Mouse (Mus musculus): ENCODE measurements around the gene Noa1. TPM values are rescaled to one million over a fixed set of nuclear protein-coding genes. Genes with fewer than 3 reads are reported as not detected.
A peak's percentile ranks its signal among the peaks of the same experiment; 100 is the strongest.

Noa1 gene
- total and polyA plus RNA-seq, 3 experiments, result 12.2 to 21.3 (median 19.7) TPM

GRCm38 (mm10) chr5:77324936-77325335 is 15.1 kb upstream of the Noa1 start:
- WGBS, result 62% methylated on average over 1 of the region's 1 CpGs
- Histone ChIP-seq H3K79me2 (replicated peaks; ENCODE audit: control insufficient read depth, insufficient read depth, low read length) (no peaks in the 10 kb centered on the region), H3K36me3 (ENCODE audit: control insufficient read depth, insufficient read depth, low read length) (peaks cover 6% of the 10 kb centered on the region), H3K4me3 (no peak overlapping the region), H3K9ac (ENCODE audit: low read depth, low read length) (no peak overlapping the region), H3K27me3 (ENCODE audit: control insufficient read depth, insufficient read depth, low read length) (no peaks in the 10 kb centered on the region), H3K4me1 (ENCODE audit: control insufficient read depth, insufficient read depth, low read length) (no peaks in the 10 kb centered on the region), H3K27ac (no peak overlapping the region)
- intact Hi-C loops (cut with DNase I), result no loop called here
- no peak for TF ChIP-seq EP300 (IDR thresholded peaks at IDR 0.05; ENCODE audit: insufficient read depth, low read depth, low read length)
- no peak for TF ChIP-seq CTCF (IDR thresholded peaks at IDR 0.05)
- no peak for TF ChIP-seq POLR2A (IDR thresholded peaks at IDR 0.05; ENCODE audit: insufficient read depth, low read depth, low read length)
- no peak for DNase-seq

GRCm38 (mm10) chr5:77314986-77315385 is 5.1 kb upstream of the Noa1 start:
- no peaks in the 10 kb centered on the region for H3K4me1 ChIP-seq (ENCODE audit: control insufficient read depth, insufficient read depth, low read length)
- H3K36me3 ChIP-seq (ENCODE audit: control insufficient read depth, insufficient read depth, low read length), result peaks cover 2% of the 10 kb centered on the region
- no peak overlapping the region for H3K9ac ChIP-seq (ENCODE audit: low read depth, low read length)
- no peak overlapping the region for H3K4me3 ChIP-seq
- DNase-seq, result no peak
- no peaks in the 10 kb centered on the region for H3K27me3 ChIP-seq (ENCODE audit: control insufficient read depth, insufficient read depth, low read length)
- H3K79me2 ChIP-seq (replicated peaks; ENCODE audit: control insufficient read depth, insufficient read depth, low read length), result no peaks in the 10 kb centered on the region; the same call in 1 of the 2 replicates
- WGBS, result 93% methylated on average over 6 of the region's 6 CpGs
- intact Hi-C loops (cut with DNase I), result no loop called here
- no peak overlapping the region for H3K27ac ChIP-seq
- TF ChIP-seq POLR2A (IDR thresholded peaks at IDR 0.05; ENCODE audit: insufficient read depth, low read depth, low read length) (no peak), EP300 (IDR thresholded peaks at IDR 0.05; ENCODE audit: insufficient read depth, low read depth, low read length) (no peak), CTCF (IDR thresholded peaks at IDR 0.05) (no peak)

- Histone ChIP-seq H3K4me1 (ENCODE audit: control insufficient read depth, insufficient read depth, low read length) (no peaks in the 10 kb centered on the region), H3K9ac (ENCODE audit: low read depth, low read length) (no peak overlapping the region), H3K27ac (no peak overlapping the region), H3K36me3 (ENCODE audit: control insufficient read depth, insufficient read depth, low read length) (peaks cover 2% of the 10 kb centered on the region), H3K4me3 (no peak overlapping the region), H3K27me3 (ENCODE audit: control insufficient read depth, insufficient read depth, low read length) (no peaks in the 10 kb centered on the region), H3K79me2 (replicated peaks; ENCODE audit: control insufficient read depth, insufficient read depth, low read length) (peaks cover 1% of the 10 kb centered on the region; the same call in 1 of the 2 replicates)
- 99% methylated on average over 4 of the region's 4 CpGs for WGBS
- DNase-seq, result no peak
- intact Hi-C loops (cut with DNase I), result no loop called here
- TF ChIP-seq EP300 (IDR thresholded peaks at IDR 0.05; ENCODE audit: insufficient read depth, low read depth, low read length) (no peak), POLR2A (IDR thresholded peaks at IDR 0.05; ENCODE audit: insufficient read depth, low read depth, low read length) (no peak), CTCF (IDR thresholded peaks at IDR 0.05) (no peak)
Measured at GRCm38 (mm10) chr5:77314206-77314605, 4.3 kb upstream of the Noa1 start.

- Histone ChIP-seq H3K4me1 (ENCODE audit: control insufficient read depth, insufficient read depth, low read length) (peaks cover 8% of the 10 kb centered on the region), H3K27me3 (ENCODE audit: control insufficient read depth, insufficient read depth, low read length) (no peaks in the 10 kb centered on the region), H3K79me2 (replicated peaks; ENCODE audit: control insufficient read depth, insufficient read depth, low read length) (peaks cover 1% of the 10 kb centered on the region; the same call in 1 of the 2 replicates), H3K4me3 (peak overlapping the region; percentile 77), H3K9ac (ENCODE audit: low read depth, low read length) (peak overlapping the region; percentile 51), H3K36me3 (ENCODE audit: control insufficient read depth, insufficient read depth, low read length) (peaks cover 5% of the 10 kb centered on the region), H3K27ac (peak overlapping the region; percentile 86)
- WGBS, result under 1% methylated on average over 75 of the region's 76 CpGs
- no peak for DNase-seq
- intact Hi-C loops (cut with DNase I), result no loop called here
- TF ChIP-seq POLR2A (IDR thresholded peaks at IDR 0.05; ENCODE audit: insufficient read depth, low read depth, low read length) (no peak), CTCF (IDR thresholded peaks at IDR 0.05) (no peak), EP300 (IDR thresholded peaks at IDR 0.05; ENCODE audit: insufficient read depth, low read depth, low read length) (no peak)
Measured at GRCm38 (mm10) chr5:77309051-77309906, 605 bp downstream of the Noa1 start.

GRCm38 (mm10) chr5:77307821-77308553 is 1.9 kb downstream of the Noa1 start:
- H3K27ac ChIP-seq, result no peak overlapping the region
- no peaks in the 10 kb centered on the region for H3K27me3 ChIP-seq (ENCODE audit: control insufficient read depth, insufficient read depth, low read length)
- WGBS, result 84% methylated on average over 5 of the region's 5 CpGs
- TF ChIP-seq CTCF (IDR thresholded peaks at IDR 0.05), result no peak
- TF ChIP-seq EP300 (IDR thresholded peaks at IDR 0.05; ENCODE audit: insufficient read depth, low read depth, low read length), result no peak
- TF ChIP-seq POLR2A (IDR thresholded peaks at IDR 0.05; ENCODE audit: insufficient read depth, low read depth, low read length), result no peak
- H3K9ac ChIP-seq (ENCODE audit: low read depth, low read length), result no peak overlapping the region
- peaks cover 8% of the 10 kb centered on the region for H3K4me1 ChIP-seq (ENCODE audit: control insufficient read depth, insufficient read depth, low read length)
- H3K4me3 ChIP-seq, result no peak overlapping the region
- intact Hi-C loops (cut with DNase I), result no loop called here
- peaks cover 5% of the 10 kb centered on the region for H3K36me3 ChIP-seq (ENCODE audit: control insufficient read depth, insufficient read depth, low read length)
- DNase-seq, result no peak
- H3K79me2 ChIP-seq (replicated peaks; ENCODE audit: control insufficient read depth, insufficient read depth, low read length), result peaks cover 1% of the 10 kb centered on the region; the same call in 1 of the 2 replicates
